In genomic region chr13:29855281-29856031, GRCm38 (mm10) we compare ENCODE assay signal across 7 mouse cellular contexts. TPM values are rescaled to one million over a fixed set of nuclear protein-coding genes. Genes with fewer than 3 reads are reported as not detected.
A peak's percentile ranks its signal among the peaks of the same experiment; 100 is the strongest.
DNase-seq lines count a peak whose midpoint lies in the region; ATAC-seq lines count a peak whose summit lies in the region.

Gene Cdkal1, minus strand, starts transcription at chr13:29855674.

- peak within 1 kb of the TSS; percentile 90 for H3K27ac ChIP-seq in embryonic facial prominence, embryonic 10.5 days (replicated peaks)
- H3K27ac ChIP-seq in limb, embryonic 11.5 days (replicated peaks; ENCODE audit: low read depth, low read length): peak within 1 kb of the TSS; percentile 78
- H3K27ac ChIP-seq in midbrain, embryonic 14.5 days (replicated peaks; ENCODE audit: low read depth, low read length): peak within 1 kb of the TSS; percentile 64

- ATAC-seq in limb, embryonic 11.5 days (ENCODE audit: insufficient number of reproducible peaks, low FRiP score, low TSS enrichment, low read depth): peak; percentile 82; the same call in 1 of the 2 replicates
- ATAC-seq in midbrain, embryonic 14.5 days (ENCODE audit: low FRiP score, low TSS enrichment): peak; percentile 89

- peak within 1 kb of the TSS; percentile 88 for H3K9ac ChIP-seq in limb, embryonic 11.5 days (ENCODE audit: low read length)
- peak within 1 kb of the TSS; percentile 66 for H3K9ac ChIP-seq in midbrain, embryonic 14.5 days (replicated peaks; ENCODE audit: low read length)

- H3K27me3 ChIP-seq in embryonic facial prominence, embryonic 10.5 days (replicated peaks; ENCODE audit: low read depth, poor library complexity, severe bottlenecking): no peaks in the 10 kb centered on the region
- no peaks in the 10 kb centered on the region for H3K27me3 ChIP-seq in limb, embryonic 11.5 days (ENCODE audit: control insufficient read depth, insufficient read depth, low read length)
- H3K27me3 ChIP-seq in midbrain, embryonic 14.5 days (ENCODE audit: control insufficient read depth, insufficient read depth, low read length): no peaks in the 10 kb centered on the region

- H3K9me3 ChIP-seq in embryonic facial prominence, embryonic 10.5 days: no peaks in the 10 kb centered on the region
- no peaks in the 10 kb centered on the region for H3K9me3 ChIP-seq in limb, embryonic 11.5 days (ENCODE audit: control insufficient read depth, low read length)
- H3K9me3 ChIP-seq in midbrain, embryonic 14.5 days (ENCODE audit: control insufficient read depth, low read length): no peaks in the 10 kb centered on the region

- H3K4me1 ChIP-seq in embryonic facial prominence, embryonic 10.5 days: peaks cover 22% of the 10 kb centered on the region
- H3K4me1 ChIP-seq in limb, embryonic 11.5 days (ENCODE audit: control insufficient read depth, insufficient read depth, low read length): no peaks in the 10 kb centered on the region
- H3K4me1 ChIP-seq in midbrain, embryonic 14.5 days (ENCODE audit: control insufficient read depth, insufficient read depth, low read length): peaks cover 12% of the 10 kb centered on the region; the same call in 1 of the 2 replicates

- peak within 1 kb of the TSS; percentile 49 for H3K4me2 ChIP-seq in limb, embryonic 11.5 days (ENCODE audit: low read depth, severe bottlenecking)
- H3K4me2 ChIP-seq in midbrain, embryonic 14.5 days (ENCODE audit: low read length): peak within 1 kb of the TSS; percentile 73

- H3K36me3 ChIP-seq in embryonic facial prominence, embryonic 10.5 days (replicated peaks): peaks cover 22% of the 10 kb centered on the region
- peaks cover 2% of the 10 kb centered on the region; the same call in 1 of the 2 replicates for H3K36me3 ChIP-seq in limb, embryonic 11.5 days (ENCODE audit: control insufficient read depth, insufficient read depth, low read length)
- no peaks in the 10 kb centered on the region for H3K36me3 ChIP-seq in midbrain, embryonic 14.5 days (ENCODE audit: control insufficient read depth, insufficient read depth, low read length)

- H3K4me3 ChIP-seq in embryonic facial prominence, embryonic 10.5 days: peak within 1 kb of the TSS; percentile 90
- peak within 1 kb of the TSS; percentile 78 for H3K4me3 ChIP-seq in limb, embryonic 11.5 days (ENCODE audit: low read depth, low read length)
- peak within 1 kb of the TSS; percentile 76 for H3K4me3 ChIP-seq in midbrain, embryonic 14.5 days (replicated peaks; ENCODE audit: low read depth, low read length)

- WGBS in embryonic facial prominence, embryonic 10.5 days: under 1% methylated on average over 33 of the region's 33 CpGs
- 1% methylated on average over 33 of the region's 33 CpGs for WGBS in limb, embryonic 11.5 days
- under 1% methylated on average over 33 of the region's 33 CpGs for WGBS in midbrain, embryonic 14.5 days

- DNase-seq in adrenal gland, postnatal 10 days: peak; percentile 91
- DNase-seq in embryonic facial prominence, embryonic 10.5 days (ENCODE audit: low spot score): peak; percentile 86
- peak; percentile 97 for DNase-seq in heart, adult 11 months
- DNase-seq in kidney, adult 18-20 months: peak; percentile 86
- DNase-seq in limb, embryonic 11.5 days (ENCODE audit: low spot score): peak; percentile 85
- DNase-seq in midbrain, embryonic 14.5 days: peak; percentile 92
- peak; percentile 54 to 73 for DNase-seq in spleen, adult 18-20 months

RNA-seq across cellular contexts. Expression of gene Cdkal1, which starts in this region (rescaled TPM):
- 10 to 100 TPM; 21.3 to 34.2 TPM for total RNA-seq in adrenal gland, postnatal 10 days (2021)
- 33.8 and 35.2 TPM in 2 replicates for polyA plus RNA-seq in embryonic facial prominence, embryonic 10.5 days (2016; fragmentation: Nextera tagmentation; extraction: Ambion mirVana)
- 34.0 and 39.2 TPM in 2 replicates for polyA plus RNA-seq in limb, embryonic 11.5 days (2014; fragmentation: Nextera tagmentation; extraction: Ambion mirVana)
- 18.2 and 23.5 TPM in 2 replicates for polyA plus RNA-seq in midbrain, embryonic 14.5 days (2014; fragmentation: Nextera tagmentation; extraction: Ambion mirVana)

Comparison
In these comparisons a context has a peak if more than half of its experiments do, and no peak if none do; other contexts are left out.
1. Peak in every context shown above with its lines: DNase-seq, ATAC-seq, H3K4me3 ChIP-seq and H3K27ac ChIP-seq.